Mouse (Mus musculus): ENCODE measurements around the gene Epha2.
A peak's percentile ranks its signal among the peaks of the same experiment; 100 is the strongest.

Gene Epha2

DNA sequence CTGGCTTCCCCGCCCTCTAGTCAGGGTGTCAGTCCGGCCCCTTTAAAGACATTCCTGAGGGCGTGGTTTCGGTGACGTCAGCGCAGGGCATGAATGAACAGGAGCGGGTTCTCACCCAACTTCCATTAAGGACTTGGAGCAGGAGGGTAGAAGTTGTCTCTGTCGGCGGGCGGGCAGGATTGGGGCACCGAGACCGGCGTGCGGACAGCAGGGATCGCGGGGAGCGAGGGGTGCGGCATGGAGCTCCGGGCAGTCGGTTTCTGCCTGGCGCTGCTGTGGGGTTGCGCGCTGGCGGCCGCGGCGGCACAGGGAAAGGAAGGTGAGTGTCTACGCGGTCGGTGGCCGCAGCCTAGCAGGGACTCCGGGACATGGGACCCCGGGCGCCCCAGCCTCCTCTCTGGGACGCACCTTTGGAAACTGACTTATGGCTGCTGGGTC, at the start of gene Epha2:
Gene Epha2, plus strand, starts transcription at position 125 of the 438 bp plus-strand sequence.
- DNase-seq: peak; percentile 68 to 72

DNA sequence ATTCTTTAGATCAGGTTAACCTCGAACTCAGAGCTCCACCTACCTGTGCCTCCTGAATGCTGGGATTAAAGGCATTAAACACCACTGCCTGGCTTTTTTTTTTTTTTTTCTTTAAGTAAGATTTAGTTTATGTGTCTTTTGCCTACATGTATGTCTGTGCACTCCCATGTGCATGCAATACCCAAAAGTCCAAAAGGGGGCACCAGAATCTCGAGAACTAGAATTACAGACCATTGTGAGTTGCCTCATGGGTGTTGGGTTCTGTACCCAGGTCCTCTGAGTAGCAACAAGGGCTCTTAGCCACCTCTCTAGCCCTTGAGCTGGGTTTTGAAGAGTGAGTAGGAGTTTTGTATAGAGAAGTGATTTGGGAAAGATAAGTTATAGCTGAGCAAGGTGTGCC, 48.4 kb upstream of the Epha2 start:
- DNase-seq: no peak

DNA sequence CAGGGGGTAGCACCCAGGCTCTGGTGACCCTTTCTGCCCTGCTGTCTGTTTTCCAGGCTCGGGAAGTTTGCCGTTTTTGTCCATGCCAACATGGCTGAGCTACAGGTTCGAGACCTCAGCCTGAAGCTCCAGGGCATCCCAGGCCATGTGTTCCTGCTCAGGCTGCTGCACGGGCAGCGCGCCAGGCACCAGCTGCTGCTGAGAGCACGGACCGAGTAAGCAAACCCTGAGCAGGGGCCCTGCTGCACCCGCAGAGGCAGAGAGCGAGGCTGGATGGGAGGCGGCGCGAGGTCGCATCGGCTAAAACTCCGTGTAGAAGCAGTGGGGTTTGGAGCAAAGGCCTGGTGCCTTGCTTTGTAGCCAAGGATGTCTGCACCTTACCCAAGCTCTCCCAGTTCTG, 46.8 kb upstream of the Epha2 start:
- no peak for DNase-seq

DNA sequence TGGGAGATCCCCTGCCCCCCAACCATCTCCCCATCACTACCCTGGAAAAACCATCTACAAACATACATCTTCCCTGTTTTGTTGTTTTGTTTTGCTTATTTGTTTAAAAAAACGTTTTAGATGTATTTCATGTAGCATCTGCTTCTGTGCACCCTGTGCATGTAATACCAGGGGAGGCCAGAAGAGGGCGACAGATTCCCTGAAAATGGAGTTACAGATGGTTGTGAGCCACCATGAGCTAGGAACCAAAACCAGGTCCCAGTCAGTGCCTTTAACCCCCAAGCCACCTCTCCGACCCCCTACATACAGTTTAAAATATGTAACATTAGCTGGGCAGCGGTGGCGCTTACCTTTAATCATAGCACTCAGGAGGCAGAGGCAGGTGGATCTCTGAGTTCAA, 43.6 kb upstream of the Epha2 start:
- DNase-seq: no peak

DNA sequence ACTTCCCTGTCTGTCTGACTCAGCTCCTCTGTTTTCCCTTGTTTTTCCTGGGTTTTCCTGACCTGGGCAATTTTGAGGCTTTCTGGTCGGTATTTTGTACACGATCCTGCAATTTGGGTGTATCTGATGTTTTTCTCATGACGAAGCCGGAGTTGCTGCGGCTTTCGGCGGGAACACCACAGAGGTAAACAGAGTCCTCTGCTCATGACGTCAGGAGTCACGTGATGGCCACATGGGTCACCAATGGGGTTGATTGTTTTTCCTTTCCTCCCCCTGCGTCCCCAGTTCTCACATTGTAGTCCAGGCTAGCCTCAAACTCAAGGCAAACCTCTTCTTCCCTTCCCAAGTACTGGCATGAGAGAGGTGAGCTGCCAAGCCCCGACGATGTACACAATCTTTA, 41.6 kb upstream of the Epha2 start:
- DNase-seq: no peak

DNA sequence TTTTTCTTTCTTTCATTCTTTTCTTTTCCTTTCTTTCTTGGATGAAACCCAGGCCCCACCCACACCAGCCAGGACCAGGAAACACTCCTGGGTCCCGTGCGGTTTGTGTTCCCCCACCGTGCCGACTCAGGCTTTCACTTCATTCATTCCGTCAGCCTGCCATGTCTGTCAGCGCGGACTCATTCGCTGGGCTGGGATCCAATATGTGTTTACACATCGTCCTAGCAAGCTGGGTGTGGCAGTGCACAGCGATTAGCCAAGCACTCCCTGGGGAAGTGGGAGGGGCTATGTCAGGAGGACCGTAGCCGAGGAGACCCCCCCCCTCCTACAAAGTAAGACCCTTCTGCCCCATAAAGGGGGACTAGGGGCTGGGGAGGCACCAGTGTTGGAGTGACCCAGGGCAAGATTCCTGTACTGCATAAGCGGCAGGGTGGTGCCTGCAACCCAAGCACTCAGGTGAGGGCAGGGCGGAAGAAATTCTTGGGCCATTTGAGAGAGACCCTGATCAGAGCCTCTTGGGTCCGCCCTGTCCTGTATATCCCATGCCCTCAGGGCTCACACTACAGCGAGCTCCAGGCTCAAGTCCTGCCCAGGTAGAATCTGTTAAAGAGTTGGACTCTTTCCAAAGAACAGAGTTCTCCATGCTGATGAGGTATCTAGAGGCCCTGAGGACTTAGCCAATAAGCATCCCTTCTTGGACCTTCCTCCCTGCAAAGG, 40.9 kb upstream of the Epha2 start:
- no peak for DNase-seq

DNA sequence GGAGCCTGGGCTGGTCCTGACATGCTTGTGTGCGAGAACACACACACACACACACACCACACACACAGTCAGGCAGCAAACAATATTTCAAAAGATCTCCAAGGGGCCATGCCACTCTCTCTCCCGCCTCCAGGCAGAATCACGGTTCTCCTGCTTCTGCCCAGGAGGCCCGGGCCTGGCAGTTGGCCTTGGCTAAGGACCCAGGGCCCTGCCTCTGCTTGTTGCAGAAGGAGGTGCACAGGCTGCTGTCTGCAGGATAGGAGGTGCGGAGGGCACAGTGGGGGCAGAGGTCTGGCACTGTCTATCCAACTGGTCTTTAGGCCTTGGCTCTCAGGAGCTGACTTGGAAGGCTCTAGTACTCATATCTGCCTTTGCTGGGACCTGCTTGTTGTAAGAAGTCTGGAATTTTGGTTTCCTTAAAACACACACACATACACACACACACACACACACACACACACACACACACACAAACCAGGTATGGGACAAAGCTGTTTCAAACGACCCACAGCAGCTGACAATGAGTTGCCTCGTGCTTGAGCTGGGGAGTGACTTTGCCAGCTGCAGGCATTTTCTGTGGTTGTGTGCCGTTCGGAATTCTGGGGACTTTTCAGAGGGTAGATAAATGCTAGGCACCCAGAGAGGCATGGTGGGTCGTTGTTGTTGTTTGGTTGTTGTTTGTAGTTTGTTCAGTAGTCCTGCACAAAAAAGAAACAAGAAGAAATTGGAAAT, 38.0 kb upstream of the Epha2 start:
- no peak for DNase-seq

DNA sequence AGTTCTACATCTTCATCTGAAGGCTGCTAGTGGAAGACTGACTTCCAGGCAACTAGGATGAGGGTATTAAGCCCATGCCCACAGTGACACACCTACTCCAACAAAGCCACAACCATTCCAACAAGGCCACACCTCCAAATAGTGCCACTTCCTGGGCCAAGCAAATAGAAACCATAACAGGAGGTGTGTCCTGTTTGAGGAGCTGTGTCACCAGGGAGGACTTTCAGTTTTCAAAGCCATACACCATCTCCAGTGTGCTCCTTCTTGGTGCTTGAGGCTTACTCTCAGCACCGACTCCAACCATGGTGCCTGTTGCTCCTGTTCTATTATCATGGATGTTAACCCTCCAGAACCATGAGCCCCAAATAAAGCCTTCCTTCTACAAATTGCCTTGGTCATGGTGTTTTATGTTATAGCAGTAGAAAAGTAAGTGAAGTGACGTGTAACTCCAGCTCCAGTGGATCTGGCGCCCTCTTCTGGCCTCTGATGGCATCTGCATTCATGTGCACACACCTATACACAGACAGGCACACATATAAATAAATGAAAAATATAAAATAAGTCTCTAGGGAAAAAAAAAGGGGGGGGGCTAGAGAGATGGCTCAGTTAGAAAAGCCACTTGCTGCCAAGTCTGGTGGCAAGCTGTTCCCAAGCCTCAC, 34.9 kb upstream of the Epha2 start:
- no peak for DNase-seq

DNA sequence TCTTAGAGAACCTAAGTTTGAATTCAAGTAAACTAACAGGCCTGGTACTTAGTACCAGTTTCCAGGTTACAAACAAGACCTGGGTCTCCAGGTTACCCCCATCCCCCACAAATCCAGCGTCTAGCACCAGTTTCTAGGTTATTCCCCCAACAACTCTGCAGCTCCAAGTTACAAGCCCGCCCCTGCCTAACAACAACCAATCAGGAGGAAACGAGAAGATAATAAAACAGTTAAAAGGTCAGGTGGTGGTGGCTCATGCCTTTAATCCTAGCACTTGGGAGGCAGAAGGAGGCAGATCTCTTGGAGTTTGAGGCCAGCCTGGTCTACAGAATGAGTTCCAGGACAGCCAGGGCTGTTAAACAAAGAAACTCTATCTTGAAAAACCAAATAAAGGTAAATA, 33.8 kb upstream of the Epha2 start:
- no peak for DNase-seq

DNA sequence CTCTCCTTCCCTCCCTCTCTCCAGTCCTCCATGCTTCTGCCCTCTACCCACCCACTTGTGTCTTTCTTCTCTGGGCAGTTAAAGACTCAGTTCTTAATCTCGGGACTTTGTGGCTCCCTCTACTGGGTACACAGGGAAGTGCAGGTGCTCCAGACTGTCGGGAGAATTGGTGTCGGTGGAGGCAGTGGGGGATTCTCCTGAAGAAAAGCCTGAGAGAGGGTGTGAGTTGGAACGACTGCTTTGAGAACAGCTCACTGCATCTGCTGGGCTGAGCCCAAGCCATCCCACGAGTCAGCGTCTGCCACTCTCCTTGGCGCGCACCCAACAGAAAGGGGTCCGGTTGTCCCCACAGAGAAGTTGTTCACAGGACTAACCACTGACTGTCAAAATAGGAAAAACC, 33.2 kb upstream of the Epha2 start:
- DNase-seq: peak in 1 of 2 experiments; percentile 36

DNA sequence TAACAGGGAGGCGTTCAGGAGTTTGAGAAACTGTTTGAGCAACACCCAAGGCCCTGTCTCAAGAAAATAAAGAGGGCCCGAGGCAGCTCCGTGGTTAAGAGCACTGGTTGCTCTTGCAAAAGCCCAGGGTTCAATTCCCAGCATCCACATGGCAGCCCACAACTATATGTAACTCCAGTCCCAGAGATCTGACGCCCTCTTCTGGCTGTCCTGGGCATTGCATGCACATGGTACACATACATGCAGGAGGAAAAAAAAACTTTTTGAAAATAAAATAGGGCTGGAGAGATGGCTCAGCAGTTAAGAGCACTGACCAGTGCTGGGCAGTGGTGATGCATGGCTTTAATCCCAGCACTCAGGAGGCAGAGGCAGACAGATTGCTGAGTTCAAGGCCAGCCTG, 32.7 kb upstream of the Epha2 start:
- DNase-seq: no peak

DNA sequence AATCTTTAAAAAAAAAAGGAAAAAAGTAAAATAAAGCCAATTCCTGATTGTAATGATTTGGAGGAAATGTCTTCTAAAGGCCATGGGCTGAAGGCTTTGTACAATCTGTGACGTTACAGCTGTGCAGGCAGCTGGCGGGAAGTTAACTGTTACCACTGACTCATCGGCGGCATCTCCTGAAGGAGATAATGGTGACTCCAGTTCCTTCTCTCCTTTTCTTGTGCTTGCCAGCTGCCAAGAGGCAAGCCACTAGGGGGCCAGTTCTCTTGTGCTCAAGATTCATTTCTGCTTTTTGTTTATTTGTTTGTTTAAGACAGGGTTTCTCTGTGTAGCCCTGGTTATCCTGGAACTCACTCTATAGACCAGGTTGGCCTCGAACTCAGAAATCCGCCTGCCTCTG, 32.0 kb upstream of the Epha2 start:
- no peak for DNase-seq

DNA sequence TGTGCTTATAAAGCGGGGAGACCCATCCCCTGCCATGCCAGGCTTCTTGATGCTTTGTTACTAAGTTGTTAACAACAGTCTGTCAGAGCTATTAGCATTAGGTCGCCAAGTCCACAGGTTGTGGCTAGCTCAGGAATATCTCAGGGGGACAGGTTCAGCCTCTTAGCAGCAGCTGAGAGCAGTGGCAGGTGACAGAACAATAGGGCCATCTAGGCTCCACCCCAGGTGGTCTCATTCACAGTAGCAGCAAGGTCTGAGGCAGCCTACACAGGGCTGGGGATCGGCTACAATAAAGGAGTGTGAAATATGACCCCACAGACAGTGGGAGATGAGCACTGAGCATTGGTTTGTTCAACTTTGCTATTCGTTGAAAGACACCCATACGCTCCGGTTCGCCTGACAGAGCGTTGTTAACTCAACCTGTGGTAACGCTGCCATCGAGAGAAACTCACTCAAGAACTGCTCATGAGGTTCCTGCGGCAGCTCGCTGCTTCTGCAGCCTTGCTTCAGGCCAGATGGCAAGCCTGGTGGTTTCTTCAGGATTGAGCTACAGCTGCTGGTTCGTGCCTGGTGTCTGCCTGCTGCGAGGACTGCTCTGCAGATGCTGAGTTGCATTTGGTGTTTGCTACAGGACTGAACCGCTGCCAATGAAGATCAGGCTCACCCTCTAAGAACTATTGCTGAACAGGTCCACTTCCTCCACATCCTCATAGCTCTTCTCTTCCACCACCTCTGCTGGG, 30.7 kb upstream of the Epha2 start:
- DNase-seq: no peak

DNA sequence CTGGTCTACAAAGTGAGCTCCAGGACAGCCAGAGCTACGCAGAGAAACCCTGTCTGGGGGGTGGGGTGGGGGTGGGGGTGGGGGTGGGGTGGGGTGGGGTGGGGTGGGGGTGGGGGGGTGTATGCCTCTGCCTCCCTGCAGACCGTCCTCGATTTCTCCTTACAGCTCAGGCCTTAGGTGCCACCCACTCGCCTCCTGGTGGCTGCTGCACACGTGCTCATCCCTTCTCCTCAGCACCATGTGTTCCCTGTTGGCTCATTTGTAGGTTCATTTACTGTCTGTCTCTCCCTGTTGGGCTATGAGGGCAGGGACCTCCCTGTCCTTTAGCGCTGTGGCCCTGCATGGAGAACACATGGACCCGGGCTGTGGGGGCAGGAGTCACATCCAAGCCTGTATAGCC, 29.8 kb upstream of the Epha2 start:
- DNase-seq: no peak

DNA sequence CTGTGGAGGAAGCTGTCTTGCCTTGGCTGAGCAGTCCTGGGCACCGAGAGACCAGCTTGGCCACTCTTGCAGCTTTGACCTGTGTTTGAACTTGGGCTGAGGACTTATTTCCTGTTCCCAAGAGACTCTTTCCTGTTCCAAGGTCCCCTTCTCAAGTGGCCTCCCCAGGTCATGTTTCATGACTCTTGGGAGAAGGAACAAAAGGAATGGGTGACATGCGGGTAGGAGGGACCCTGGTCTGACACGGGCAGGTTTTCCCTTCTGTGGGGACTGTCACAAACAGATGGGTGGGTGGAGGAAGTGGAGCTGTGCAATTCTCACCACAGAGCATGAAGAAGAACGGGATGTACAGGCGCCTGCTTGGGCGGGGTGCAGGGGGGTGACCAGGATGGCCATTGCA, 29.3 kb upstream of the Epha2 start:
- no peak for DNase-seq

DNA sequence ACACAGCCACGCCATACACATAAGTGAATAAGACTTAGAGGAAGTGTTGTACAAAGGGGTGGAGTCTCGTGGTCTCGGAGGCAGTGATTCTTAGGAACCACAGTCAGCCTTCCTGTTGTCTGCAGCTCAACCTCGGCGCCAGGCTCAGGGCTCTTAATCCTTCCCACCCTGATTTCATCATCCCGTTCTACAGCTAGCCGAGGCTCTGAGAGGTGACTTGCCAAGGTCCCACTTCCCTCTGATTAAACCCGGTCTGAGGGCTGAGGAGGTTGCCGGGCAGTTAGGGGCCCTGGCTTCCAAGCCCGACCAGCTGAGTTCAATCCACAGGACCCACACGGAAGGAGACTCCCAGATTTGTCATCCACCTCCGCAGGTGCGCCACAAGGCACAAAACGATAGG, 28.2 kb upstream of the Epha2 start:
- DNase-seq: no peak

DNA sequence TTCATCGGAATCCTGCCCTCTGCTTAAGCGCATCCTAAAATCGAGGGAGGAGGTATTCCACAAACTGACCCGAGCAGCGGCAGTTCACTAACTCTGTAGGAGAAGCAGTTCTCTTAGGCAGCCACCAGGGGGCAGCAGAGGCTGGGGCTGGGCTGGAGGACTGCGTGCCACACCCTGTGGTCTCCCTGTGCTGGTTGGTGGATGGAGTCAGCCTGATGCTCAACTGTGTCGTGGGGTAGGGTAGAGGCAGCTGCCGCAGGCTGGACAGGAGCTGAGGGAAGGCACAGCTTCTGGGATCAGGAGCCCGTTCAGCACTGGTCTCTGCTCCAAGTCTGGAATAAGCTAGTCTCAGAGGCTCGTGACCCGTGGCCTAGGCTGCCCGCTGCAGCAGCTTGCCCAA, 27.7 kb upstream of the Epha2 start:
- peak; percentile 70 to 81 for DNase-seq

DNA sequence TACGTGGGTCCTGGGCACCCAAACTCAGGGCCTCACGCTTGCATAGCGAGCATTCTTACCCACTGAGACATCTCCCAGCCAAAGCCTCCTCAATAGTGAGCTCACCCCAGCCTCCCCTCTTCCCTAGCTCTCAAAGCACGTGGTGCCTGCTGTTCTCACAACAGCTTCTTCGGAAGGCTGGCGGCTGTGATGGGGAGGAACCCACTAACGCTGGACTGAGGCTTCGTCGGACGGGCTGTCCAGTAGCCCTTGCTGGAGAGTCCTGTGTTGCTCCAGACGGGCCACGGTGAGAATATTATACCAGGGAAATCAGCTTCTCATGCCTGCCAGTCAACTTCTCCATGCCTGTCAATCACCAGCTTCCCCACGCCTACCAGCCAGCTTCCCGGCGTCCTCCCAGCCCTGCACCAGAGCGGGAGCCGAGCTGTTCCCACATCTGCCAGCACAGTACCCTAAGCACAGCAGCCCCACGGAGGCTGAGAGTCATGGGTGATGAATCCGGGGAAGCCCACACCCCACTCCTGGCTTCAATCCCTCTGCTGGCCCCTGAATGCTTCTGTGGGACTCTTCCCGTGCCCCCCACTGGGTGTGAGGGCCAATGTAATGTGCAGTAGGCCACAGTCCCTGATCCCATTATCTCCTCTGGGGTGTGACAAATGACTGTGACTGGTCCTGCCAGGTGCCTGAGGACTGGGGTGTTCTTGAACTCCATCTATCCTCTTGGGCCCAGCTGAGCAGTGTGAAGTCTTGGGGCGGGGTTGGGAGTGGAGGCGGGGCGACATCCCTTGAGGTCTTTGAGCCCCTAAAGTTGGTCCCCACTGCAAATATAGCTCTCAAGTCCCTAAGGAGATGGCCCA, 26.3 kb upstream of the Epha2 start:
- no peak for DNase-seq

DNA sequence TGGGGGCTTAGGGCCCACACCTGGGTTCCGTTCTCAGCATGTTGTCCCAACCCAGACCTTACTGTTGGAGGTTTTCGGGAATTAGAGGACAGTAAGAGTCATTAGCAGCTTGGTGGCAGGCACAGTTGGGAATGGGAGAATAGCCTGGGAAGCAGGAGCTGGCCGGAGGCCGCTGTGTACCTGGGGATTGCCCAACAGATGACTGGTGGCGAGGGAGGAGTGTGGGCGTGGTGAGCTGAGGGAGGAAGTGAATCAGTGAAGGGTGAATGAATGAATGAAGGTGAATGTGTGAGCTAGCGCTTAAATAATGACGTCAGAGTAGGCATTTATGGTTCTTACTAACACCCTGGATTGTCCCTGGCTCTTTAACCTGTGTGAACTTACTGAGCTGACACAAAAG, 23.9 kb upstream of the Epha2 start:
- DNase-seq: no peak

DNA sequence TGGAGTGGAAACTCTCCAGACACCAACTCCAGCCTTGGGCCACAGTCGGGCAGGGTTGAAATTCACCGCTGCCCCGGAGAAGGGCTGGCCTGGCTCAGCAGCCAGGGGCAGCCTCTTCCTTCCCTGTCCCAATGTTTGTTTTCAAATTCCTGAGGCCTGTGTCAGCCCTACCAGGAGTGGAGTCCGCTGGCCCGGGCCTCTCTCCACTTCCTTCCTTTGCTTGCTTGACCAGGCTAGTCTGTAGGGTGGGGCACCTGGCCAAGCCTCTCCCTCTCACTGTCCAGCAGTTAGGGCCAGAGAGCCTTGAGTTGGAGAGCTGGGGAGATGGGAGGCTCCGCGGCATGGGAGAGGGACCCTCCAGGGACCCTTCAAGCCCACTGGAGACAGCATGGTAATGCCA, 22.9 kb upstream of the Epha2 start:
- DNase-seq: no peak

DNA sequence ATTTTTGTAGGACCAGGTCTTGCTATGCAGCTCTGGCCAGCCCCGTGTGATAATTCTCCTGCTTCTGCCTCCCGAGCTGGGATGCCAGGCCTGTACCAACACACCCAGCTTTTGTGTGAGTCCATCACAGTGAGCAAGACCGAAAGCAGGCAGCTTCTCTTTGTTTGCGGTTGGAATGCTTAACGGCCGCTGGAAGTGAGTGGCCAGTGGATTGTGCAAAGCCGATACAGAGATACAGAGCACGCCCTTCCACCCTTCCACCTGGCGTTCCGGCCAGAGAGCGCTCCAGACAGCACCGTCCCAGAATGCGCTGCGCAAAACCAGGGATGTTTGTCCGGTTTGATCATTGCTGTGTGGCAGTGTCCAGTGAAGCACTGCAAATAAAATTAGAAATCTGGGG, 21.7 kb upstream of the Epha2 start:
- no peak for DNase-seq

DNA sequence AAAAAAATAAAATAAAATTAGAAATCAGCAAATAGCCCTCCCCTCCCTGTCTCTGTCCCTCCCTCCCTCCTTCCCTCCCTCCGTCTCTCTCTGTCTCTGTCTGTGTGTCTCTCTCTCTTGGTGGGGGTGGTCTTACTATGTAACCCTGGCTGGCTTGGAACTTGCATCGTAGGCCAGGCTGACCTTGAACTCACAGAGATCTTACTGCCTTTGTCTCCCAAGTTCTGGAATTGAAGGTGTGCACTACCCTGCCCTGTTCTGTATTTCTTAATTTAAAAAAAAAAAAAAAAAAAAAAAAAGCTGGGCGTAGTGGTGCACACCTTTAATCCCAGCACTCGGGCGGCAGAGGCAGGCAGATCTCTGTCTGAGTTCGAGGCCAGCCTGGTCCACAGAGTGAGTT, 21.3 kb upstream of the Epha2 start:
- DNase-seq: no peak

DNA sequence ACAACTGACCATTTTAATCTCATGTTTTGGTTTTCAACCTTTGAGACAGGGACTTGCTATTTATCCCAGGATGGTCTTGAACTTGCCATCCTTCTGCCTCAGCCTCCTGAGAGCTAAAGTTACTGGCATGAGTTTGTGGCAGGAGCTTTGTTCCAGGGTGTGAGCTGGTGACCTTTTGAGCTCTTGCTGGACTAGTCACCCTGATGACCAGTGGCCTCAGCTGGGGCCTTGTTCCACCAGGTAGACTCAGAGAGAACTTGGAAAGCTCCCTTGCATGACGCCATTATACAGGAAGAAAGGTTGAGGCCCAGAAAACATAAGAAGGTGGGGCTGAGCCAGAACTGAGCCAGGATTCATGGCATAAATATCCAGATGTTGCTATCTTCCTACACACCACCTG, 20.6 kb upstream of the Epha2 start:
- DNase-seq: no peak

All from cerebellum, adult 18-20 months (tissue).